Mouse (Mus musculus) limb, embryonic 15.5 days (tissue): ENCODE measurements around the gene Fth1. TPM values are rescaled to one million over a fixed set of nuclear protein-coding genes. Genes with fewer than 3 reads are reported as not detected.
"Not testable (repeated sequence)": the region's sequence is repeated elsewhere in the genome, so short reads cannot be mapped to it uniquely, and the experiment has no call there.

ENCODE experiments used
- ATAC-seq: fragments of 200-750 bp; cut with Nextera tagmentation; 2 replicates; pipeline ENCODE4 v1.8.0; 2017; ENCODE audit warnings: low read depth, moderate TSS enrichment; ENCODE audit not compliant: insufficient number of reproducible peaks, low FRiP score, low TSS enrichment
- H3K27ac ChIP-seq: fragments of 300-500 bp; sonication (generic); 2 replicates; pipeline ENCODE4 v1.5.1; 2015; ENCODE audit warnings: moderate library complexity, mild to moderate bottlenecking, inconsistent platforms
- H3K27me3 ChIP-seq: fragments of 300-500 bp; sonication (generic); 2 replicates; pipeline ENCODE4 v1.6.1; 2015; ENCODE audit warnings: inconsistent platforms
- H3K36me3 ChIP-seq: fragments of 300-500 bp; sonication (generic); 2 replicates; pipeline ENCODE4 v1.6.1; 2015; ENCODE audit warnings: inconsistent platforms
- H3K4me1 ChIP-seq: fragments of 300-500 bp; sonication (generic); 2 replicates; pipeline ENCODE4 v1.6.1; 2015; ENCODE audit warnings: inconsistent platforms
- H3K4me2 ChIP-seq: fragments of 300-500 bp; sonication (generic); 2 replicates; pipeline ENCODE4 v1.6.1; 2015; ENCODE audit warnings: mild to moderate bottlenecking, inconsistent platforms
- H3K4me3 ChIP-seq: fragments of 300-500 bp; sonication (generic); 2 replicates; pipeline ENCODE4 v1.5.1; 2015; ENCODE audit warnings: mild to moderate bottlenecking, inconsistent platforms
- H3K9ac ChIP-seq: fragments of 300-500 bp; sonication (generic); 2 replicates; pipeline ENCODE4 v1.6.1; 2015; ENCODE audit warnings: inconsistent platforms
- H3K9me3 ChIP-seq: fragments of 300-500 bp; sonication (generic); 2 replicates; pipeline ENCODE4 v1.6.1; 2016; ENCODE audit warnings: inconsistent platforms
- WGBS: fragments of 180-500 bp; shearing (Covaris S2); methylation state at CpG from one replicate; pipeline ENCODE4 v1.1.7; 2015; 5-methylcytosine and 5-hydroxymethylcytosine counted together
- polyA plus RNA-seq: library from polyadenylated mRNA; unstranded; fragments of >200 nt; fragmentation: Nextera tagmentation; extraction: Ambion mirVana; gene quantifications from 2 replicates; pipeline ENCODE4 v1.2.1, GENCODE M21; 2015

The Fth1 gene
- 1,462 and 1,539 TPM in 2 replicates for polyA plus RNA-seq

DNA sequence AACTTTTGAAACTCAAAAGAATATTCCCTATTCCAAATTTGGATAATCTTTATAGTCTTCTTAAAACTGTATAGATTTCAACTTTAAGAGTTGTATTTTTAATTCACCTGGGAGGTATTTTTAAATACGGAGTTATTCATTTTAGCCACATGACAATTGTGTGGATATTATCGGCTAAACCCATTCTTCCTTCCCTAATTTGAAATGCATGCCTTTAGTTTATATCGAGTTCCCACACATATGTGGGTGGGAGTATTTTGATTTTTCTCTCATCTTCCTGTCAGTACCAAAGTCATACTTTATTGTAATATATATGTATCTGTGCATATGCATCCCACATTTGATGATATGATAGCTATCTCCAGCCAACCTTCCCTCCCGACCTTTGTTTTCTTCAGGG, at the start of gene Fth1:
Fth1 (plus strand) TSS at position 341 of the 400 bp plus-strand sequence.
- Histone ChIP-seq H3K27ac (no peak within 1 kb of the TSS), H3K36me3 (peaks cover 14% of the 10 kb centered on the region), H3K4me1 (peaks cover 31% of the 10 kb centered on the region), H3K27me3 (no peaks in the 10 kb centered on the region), H3K4me2 (no peak within 1 kb of the TSS), H3K9ac (no peak within 1 kb of the TSS), H3K9me3 (no peaks in the 10 kb centered on the region), H3K4me3 (no peak within 1 kb of the TSS)
- WGBS, result 83% methylated on average over 4 of the region's 4 CpGs
- ATAC-seq, result no peak

- H3K9ac ChIP-seq, H3K27me3 ChIP-seq, H3K27ac ChIP-seq, H3K4me3 ChIP-seq, H3K4me1 ChIP-seq, H3K9me3 ChIP-seq, H3K4me2 ChIP-seq, H3K36me3 ChIP-seq: not testable (repeated sequence)
- ATAC-seq, result 0 out of 2 replicates have a peak, but pooled peaks have one; percentile 30
- 60% methylated on average over 2 of the region's 2 CpGs for WGBS
Observed at GRCm38 (mm10) chr19:9931167-9931607, 49.2 kb upstream of the Fth1 start.

DNA sequence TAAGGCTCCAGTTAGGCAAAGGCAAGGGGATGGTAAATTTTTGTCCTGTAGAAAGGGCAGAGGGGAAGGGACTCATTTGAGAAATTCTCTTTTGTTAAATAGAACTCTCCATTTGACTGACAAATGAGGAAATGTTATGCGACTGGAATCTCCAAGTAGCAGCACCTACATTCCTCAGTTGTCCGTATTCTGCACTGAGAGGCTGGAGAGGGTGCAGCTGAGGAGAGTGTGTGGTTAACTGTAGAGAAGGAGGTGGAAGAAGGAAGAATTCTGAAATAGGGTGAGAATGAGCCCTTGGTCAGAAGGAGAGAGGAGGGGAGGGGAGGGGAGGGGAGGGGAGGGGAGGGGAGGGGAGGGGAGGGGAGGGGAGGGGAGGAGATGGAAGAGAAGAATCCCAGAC, 46.5 kb upstream of the Fth1 start:
- Histone ChIP-seq H3K9me3 (no peaks in the 10 kb centered on the region), H3K9ac (no peak overlapping the region), H3K4me3 (no peak overlapping the region), H3K4me1 (no peaks in the 10 kb centered on the region), H3K27ac (no peak overlapping the region), H3K27me3 (no peaks in the 10 kb centered on the region), H3K4me2 (no peak overlapping the region), H3K36me3 (no peaks in the 10 kb centered on the region)
- no peak for ATAC-seq
- WGBS, result 63% methylated on average over 2 of the region's 2 CpGs

GRCm38 (mm10) chr19:9936579-9936978, 43.8 kb upstream of the Fth1 start:
- WGBS, result 57% methylated on average over 5 of the region's 5 CpGs
- H3K9me3 ChIP-seq, result no peaks in the 10 kb centered on the region
- H3K27me3 ChIP-seq, result no peaks in the 10 kb centered on the region
- no peak overlapping the region for H3K27ac ChIP-seq
- H3K4me2 ChIP-seq, result no peak overlapping the region
- 0 out of 2 replicates have a peak, but pooled peaks cover 2% of the 10 kb centered on the region for H3K4me1 ChIP-seq
- ATAC-seq, result no peak
- H3K36me3 ChIP-seq, result no peaks in the 10 kb centered on the region
- no peak overlapping the region for H3K9ac ChIP-seq
- H3K4me3 ChIP-seq, result no peak overlapping the region

DNA sequence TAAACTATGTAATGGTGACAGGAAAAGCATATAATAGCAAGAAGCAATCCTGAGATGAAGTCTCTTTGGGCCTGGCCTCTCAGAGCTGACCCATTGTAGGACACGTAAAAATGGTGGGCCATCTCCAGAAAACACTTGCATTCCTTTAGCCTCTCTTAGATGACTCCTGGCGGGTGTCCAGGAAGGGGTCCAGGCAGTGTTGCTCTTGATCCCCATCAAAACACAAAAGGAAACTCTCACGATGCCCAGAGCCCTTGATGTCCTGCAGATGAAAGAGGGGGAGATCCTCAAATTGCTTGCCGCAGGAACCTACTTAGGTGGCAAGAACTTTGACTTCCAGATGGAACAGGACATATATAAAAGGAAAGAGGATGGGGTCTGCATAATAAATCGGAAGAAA, 43.0 kb upstream of the Fth1 start:
- Histone ChIP-seq H3K27ac (no peak overlapping the region), H3K36me3 (no peaks in the 10 kb centered on the region), H3K9ac (no peak overlapping the region), H3K4me3 (no peak overlapping the region), H3K4me1 (0 out of 2 replicates have a peak, but pooled peaks cover 4% of the 10 kb centered on the region), H3K4me2 (no peak overlapping the region), H3K27me3 (no peaks in the 10 kb centered on the region), H3K9me3 (no peaks in the 10 kb centered on the region)
- ATAC-seq, result no peak
- WGBS, result 54% methylated on average over 5 of the region's 5 CpGs

DNA sequence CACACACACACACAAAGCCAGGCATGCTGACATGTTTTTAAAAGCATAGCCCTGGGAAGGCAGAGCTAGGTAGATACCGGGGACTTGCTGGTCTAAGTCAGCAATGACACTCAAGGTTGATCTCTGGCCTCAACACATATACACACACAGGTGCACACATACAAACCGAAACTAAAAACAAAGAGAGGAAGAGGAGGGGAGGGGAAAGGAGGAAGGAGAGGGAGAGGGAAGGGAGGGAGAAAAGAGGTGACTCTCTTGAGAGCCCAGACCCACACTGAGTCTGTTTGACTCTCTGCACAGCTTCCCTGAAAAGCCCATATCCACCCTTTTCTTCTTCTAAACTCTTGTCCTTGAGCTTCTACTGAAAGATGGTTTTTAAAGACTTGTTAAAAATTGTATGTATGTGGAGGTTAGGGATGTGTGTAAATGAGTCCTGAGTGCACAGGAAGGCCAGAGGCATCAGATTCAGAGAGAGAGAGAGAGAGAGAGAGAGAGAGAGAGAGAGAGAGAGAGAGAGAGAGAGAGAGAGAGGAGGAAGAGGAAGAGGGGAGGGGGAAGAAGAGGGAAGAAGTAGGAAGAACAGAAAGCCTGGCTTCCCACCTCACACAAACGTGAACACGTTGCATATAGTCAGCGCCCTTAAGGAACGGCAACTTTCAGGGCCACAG, 42.1 kb upstream of the Fth1 start:
- H3K9me3 ChIP-seq, result no peaks in the 10 kb centered on the region
- peaks cover 12% of the 10 kb centered on the region; the same call in 1 of the 2 replicates for H3K4me1 ChIP-seq
- no peak overlapping the region for H3K4me3 ChIP-seq
- no peak overlapping the region for H3K4me2 ChIP-seq
- no peaks in the 10 kb centered on the region for H3K36me3 ChIP-seq
- no peak for ATAC-seq
- no peak overlapping the region for H3K27ac ChIP-seq
- H3K27me3 ChIP-seq, result no peaks in the 10 kb centered on the region
- WGBS, result 71% methylated on average over 6 of the region's 6 CpGs
- H3K9ac ChIP-seq, result no peak overlapping the region

- Histone ChIP-seq H3K4me1 (peaks cover 13% of the 10 kb centered on the region; the same call in 1 of the 2 replicates), H3K9ac (no peak overlapping the region), H3K9me3 (no peaks in the 10 kb centered on the region), H3K36me3 (no peaks in the 10 kb centered on the region), H3K27me3 (no peaks in the 10 kb centered on the region), H3K4me2 (no peak overlapping the region), H3K4me3 (no peak overlapping the region), H3K27ac (no peak overlapping the region)
- ATAC-seq, result no peak
- WGBS, result 60% methylated on average over 13 of the region's 13 CpGs
Observed at GRCm38 (mm10) chr19:9938824-9939303, 41.5 kb upstream of the Fth1 start.

DNA sequence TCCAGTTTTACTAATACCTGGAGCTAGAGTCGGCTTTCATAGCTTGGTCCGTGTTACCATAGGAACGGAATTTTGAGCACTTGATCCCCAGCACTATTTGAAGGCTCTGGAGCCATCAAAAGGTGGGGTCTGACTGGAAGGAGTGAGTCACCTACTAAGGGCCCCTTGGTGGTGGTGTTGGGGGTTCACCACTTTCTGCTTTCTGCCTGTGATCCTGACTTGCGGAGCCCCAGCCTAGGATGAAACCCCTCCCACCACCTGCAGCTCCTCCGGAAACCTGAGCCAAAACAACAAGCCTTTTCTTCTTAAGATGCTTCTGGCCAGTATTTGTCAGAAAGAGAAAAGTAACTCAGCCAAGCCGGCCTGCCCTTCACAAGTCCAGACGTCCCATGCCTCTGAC, 40.6 kb upstream of the Fth1 start:
- Histone ChIP-seq H3K36me3 (no peaks in the 10 kb centered on the region), H3K4me2 (no peak overlapping the region), H3K27ac (no peak overlapping the region), H3K4me3 (no peak overlapping the region), H3K9me3 (no peaks in the 10 kb centered on the region), H3K27me3 (no peaks in the 10 kb centered on the region), H3K4me1 (peaks cover 13% of the 10 kb centered on the region; the same call in 1 of the 2 replicates), H3K9ac (no peak overlapping the region)
- no peak for ATAC-seq
- WGBS, result 46% methylated on average over 7 of the region's 7 CpGs

GRCm38 (mm10) chr19:9940903-9941302, 39.5 kb upstream of the Fth1 start:
- no peak overlapping the region for H3K4me2 ChIP-seq
- H3K36me3 ChIP-seq, result no peaks in the 10 kb centered on the region
- no peak overlapping the region for H3K9ac ChIP-seq
- no peak for ATAC-seq
- H3K4me3 ChIP-seq, result no peak overlapping the region
- H3K27me3 ChIP-seq, result no peaks in the 10 kb centered on the region
- no peak overlapping the region for H3K27ac ChIP-seq
- WGBS, result 62% methylated on average over 4 of the region's 4 CpGs
- peaks cover 13% of the 10 kb centered on the region; the same call in 1 of the 2 replicates for H3K4me1 ChIP-seq
- no peaks in the 10 kb centered on the region for H3K9me3 ChIP-seq

DNA sequence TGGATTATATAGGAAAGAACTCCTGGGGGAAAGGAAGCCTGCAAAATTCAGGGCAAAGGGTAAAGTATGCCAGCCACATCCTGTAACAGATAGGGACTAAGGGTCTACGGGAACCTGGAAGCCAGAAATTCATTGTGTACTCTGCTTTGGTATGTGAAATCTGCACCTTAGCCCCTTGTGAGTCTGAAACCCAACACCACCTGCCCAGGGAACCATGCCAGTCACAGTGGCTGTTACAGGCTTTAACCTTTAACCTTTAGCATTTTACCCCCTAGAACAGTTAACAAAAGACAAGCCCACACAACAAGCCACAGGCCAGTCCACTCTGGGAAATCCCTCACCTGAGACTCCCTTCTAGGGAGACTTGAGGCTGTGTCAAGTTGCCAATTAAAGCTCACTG, 38.6 kb upstream of the Fth1 start:
- Histone ChIP-seq H3K4me3 (no peak overlapping the region), H3K36me3 (no peaks in the 10 kb centered on the region), H3K4me2 (no peak overlapping the region), H3K4me1 (peaks cover 13% of the 10 kb centered on the region; the same call in 1 of the 2 replicates), H3K27me3 (no peaks in the 10 kb centered on the region), H3K27ac (no peak overlapping the region), H3K9ac (no peak overlapping the region), H3K9me3 (no peaks in the 10 kb centered on the region)
- no peak for ATAC-seq
- WGBS, result 34% methylated on average over 1 of the region's 1 CpGs

GRCm38 (mm10) chr19:9942539-9943533, 37.6 kb upstream of the Fth1 start:
- Histone ChIP-seq H3K27me3 (no peaks in the 10 kb centered on the region), H3K36me3 (no peaks in the 10 kb centered on the region), H3K27ac (peak overlapping the region; percentile 47; the same call in 1 of the 2 replicates), H3K4me2 (no peak overlapping the region), H3K4me3 (no peak overlapping the region), H3K9me3 (no peaks in the 10 kb centered on the region), H3K9ac (no peak overlapping the region), H3K4me1 (peaks cover 13% of the 10 kb centered on the region; the same call in 1 of the 2 replicates)
- 43% methylated on average over 10 of the region's 10 CpGs for WGBS
- ATAC-seq, result no peak
